Mouse (Mus musculus) activated CD4-positive, CD25-positive, alpha-beta regulatory T cell, adult 4 months (primary cell): ENCODE measurements around the gene Tmem33. TPM values are rescaled to one million over a fixed set of nuclear protein-coding genes. Genes with fewer than 3 reads are reported as not detected.

Experiments used
- ATAC-seq: one replicate; pipeline ENCODE4 v1.8.0; 2017
- polyA plus RNA-seq, 2 experiments: library from polyadenylated mRNA; unstranded; fragments of 100-300 nt; shearing (Covaris generic); gene quantifications; one replicate each; pipeline ENCODE4 v1.2.1; 2017

The Tmem33 gene
- polyA plus RNA-seq, result 10 to 100 TPM; 70.8 to 77.2 TPM

GRCm38 (mm10) chr5:67260531-67261371 is at the start of gene Tmem33:
TSS of gene Tmem33 (plus strand) at chr5:67260565.
- peak; percentile 94 for ATAC-seq

- ATAC-seq, result no peak
These were observed 47.2 kb upstream of the Tmem33 start for GRCm38 (mm10) chr5:67213168-67213567.

- ATAC-seq, result no peak
These were observed 45.0 kb upstream of the Tmem33 start for GRCm38 (mm10) chr5:67215121-67216030.

- no peak for ATAC-seq
These were observed 44.2 kb upstream of the Tmem33 start for GRCm38 (mm10) chr5:67216031-67216778.

GRCm38 (mm10) chr5:67216779-67217095 is 43.6 kb upstream of the Tmem33 start:
- no peak for ATAC-seq

GRCm38 (mm10) chr5:67221901-67222300 is 38.5 kb upstream of the Tmem33 start:
- ATAC-seq, result no peak

- ATAC-seq, result no peak
These were observed 37.6 kb upstream of the Tmem33 start for GRCm38 (mm10) chr5:67222440-67223390.

GRCm38 (mm10) chr5:67223391-67224121 is 36.8 kb upstream of the Tmem33 start:
- ATAC-seq, result no peak

GRCm38 (mm10) chr5:67224122-67224502 is 36.3 kb upstream of the Tmem33 start:
- ATAC-seq, result no peak

- ATAC-seq, result no peak
These were observed 34.6 kb upstream of the Tmem33 start for GRCm38 (mm10) chr5:67225758-67226157.

GRCm38 (mm10) chr5:67227261-67227660 is 33.1 kb upstream of the Tmem33 start:
- no peak for ATAC-seq

GRCm38 (mm10) chr5:67227682-67228444 is 32.5 kb upstream of the Tmem33 start:
- no peak for ATAC-seq

GRCm38 (mm10) chr5:67234682-67235081 is 25.7 kb upstream of the Tmem33 start:
- ATAC-seq, result no peak

GRCm38 (mm10) chr5:67235462-67235861 is 24.9 kb upstream of the Tmem33 start:
- ATAC-seq, result no peak

GRCm38 (mm10) chr5:67236601-67237000 is 23.8 kb upstream of the Tmem33 start:
- peak; percentile 50 for ATAC-seq

- no peak for ATAC-seq
These were observed 22.1 kb upstream of the Tmem33 start for GRCm38 (mm10) chr5:67238303-67238702.

GRCm38 (mm10) chr5:67241713-67242112 is 18.7 kb upstream of the Tmem33 start:
- no peak for ATAC-seq

GRCm38 (mm10) chr5:67243231-67243630 is 17.1 kb upstream of the Tmem33 start:
- no peak for ATAC-seq

- ATAC-seq, result no peak
These were observed 8.1 kb upstream of the Tmem33 start for GRCm38 (mm10) chr5:67252261-67252660.

- no peak for ATAC-seq
These were observed 4.7 kb upstream of the Tmem33 start for GRCm38 (mm10) chr5:67255664-67256063.
